In genomic region chr16:65715631-65716030, GRCm38 (mm10) we compare ENCODE assay signal across 12 mouse cellular contexts.
A peak's percentile ranks its signal among the peaks of the same experiment; 100 is the strongest.
DNase-seq lines count a peak whose midpoint lies in the region; ATAC-seq and TF ChIP-seq lines count a peak whose summit lies in the region.
"Had no signal": no experiment of that assay in that cellular context is flagged by ENCODE, and none has a peak within 500 bp of the region (broad histone marks: within the 10 kb centered on the region; RNA-seq: fewer than 3 reads in every experiment).

No protein-coding gene starts in this region.

- H3K36me3 ChIP-seq in kidney, postnatal 0 days (ENCODE audit: insufficient read depth, low read length) = no peaks in the 10 kb centered on the region
- H3K36me3 ChIP-seq in neural tube, embryonic 14.5 days (ENCODE audit: control insufficient read depth, insufficient read depth, low read length) = no peaks in the 10 kb centered on the region
- H3K36me3 ChIP-seq in neural tube, embryonic 15.5 days = no peaks in the 10 kb centered on the region
- no peaks in the 10 kb centered on the region for H3K36me3 ChIP-seq in stomach, postnatal 0 days (ENCODE audit: control insufficient read depth, insufficient read depth, low read length)

- no peak overlapping the region for H3K4me2 ChIP-seq in kidney, postnatal 0 days (ENCODE audit: low read length)
- no peak overlapping the region for H3K4me2 ChIP-seq in neural tube, embryonic 14.5 days (ENCODE audit: low read depth, low read length)
- no peak overlapping the region for H3K4me2 ChIP-seq in neural tube, embryonic 15.5 days
- H3K4me2 ChIP-seq in stomach, postnatal 0 days (replicated peaks; ENCODE audit: low read depth) = no peak overlapping the region

- no peaks in the 10 kb centered on the region for H3K27me3 ChIP-seq in kidney, postnatal 0 days (ENCODE audit: insufficient read depth, low read length)
- H3K27me3 ChIP-seq in neural tube, embryonic 14.5 days (ENCODE audit: control insufficient read depth, insufficient read depth, low read length) = no peaks in the 10 kb centered on the region
- no peaks in the 10 kb centered on the region for H3K27me3 ChIP-seq in neural tube, embryonic 15.5 days (replicated peaks)
- H3K27me3 ChIP-seq in stomach, postnatal 0 days (ENCODE audit: control insufficient read depth, insufficient read depth, low read length) = no peaks in the 10 kb centered on the region

- H3K4me3 ChIP-seq in kidney, postnatal 0 days (replicated peaks; ENCODE audit: low read depth, low read length) = no peak overlapping the region
- no peak overlapping the region for H3K4me3 ChIP-seq in neural tube, embryonic 14.5 days (ENCODE audit: low read depth, low read length)
- H3K4me3 ChIP-seq in neural tube, embryonic 15.5 days (replicated peaks) = no peak overlapping the region
- H3K4me3 ChIP-seq in stomach, postnatal 0 days (ENCODE audit: low read depth, low read length) = no peak overlapping the region

- no peaks in the 10 kb centered on the region for H3K9me3 ChIP-seq in kidney, postnatal 0 days (replicated peaks; ENCODE audit: low read length)
- no peaks in the 10 kb centered on the region for H3K9me3 ChIP-seq in neural tube, embryonic 14.5 days (ENCODE audit: control insufficient read depth, low read length)
- no peaks in the 10 kb centered on the region for H3K9me3 ChIP-seq in neural tube, embryonic 15.5 days (replicated peaks)
- H3K9me3 ChIP-seq in stomach, postnatal 0 days (ENCODE audit: control insufficient read depth, low read length) = no peaks in the 10 kb centered on the region

- no peak for TF ChIP-seq EP300 in stomach, postnatal 0 days (optimal IDR thresholded peaks at IDR 0.05)

- DNase-seq in embryo, embryonic 11 days = peak; percentile 14
- DNase-seq in embryo, embryonic 9.5 days (ENCODE audit: extremely low spot score) = no peak
- peak; percentile 33 for DNase-seq in kidney, postnatal 0 days (ENCODE audit: low spot score)
- no peak for DNase-seq in kidney, adult 11 months
- no peak for DNase-seq in stomach, postnatal 0 days (ENCODE audit: low spot score)
- DNase-seq in adrenal gland, postnatal 36 days = no peak
- DNase-seq: B cell, adult 2 months; heart, adult 18-20 months; kidney, postnatal 10 days; thymus, adult 2 months had no signal

- ATAC-seq in kidney, postnatal 0 days (replicated peaks; ENCODE audit: low FRiP score, low read depth) = no peak
- peak; percentile 24; the same call in 1 of the 2 replicates for ATAC-seq in neural tube, embryonic 14.5 days (ENCODE audit: low read depth)
- no peak; the same call in 1 of the 2 replicates for ATAC-seq in neural tube, embryonic 15.5 days (ENCODE audit: low FRiP score)
- ATAC-seq in stomach, postnatal 0 days (ENCODE audit: low FRiP score, low TSS enrichment) = no peak

- H3K9ac ChIP-seq in kidney, postnatal 0 days (ENCODE audit: low read depth, low read length) = no peak overlapping the region
- no peak overlapping the region for H3K9ac ChIP-seq in neural tube, embryonic 14.5 days (replicated peaks; ENCODE audit: low read depth, low read length)
- H3K9ac ChIP-seq in neural tube, embryonic 15.5 days (replicated peaks) = no peak overlapping the region
- H3K9ac ChIP-seq in stomach, postnatal 0 days (ENCODE audit: low read length) = no peak overlapping the region

- TF ChIP-seq CTCF in kidney, postnatal 0 days (IDR thresholded peaks at IDR 0.05; ENCODE audit: low read depth) = peak; percentile 61
- TF ChIP-seq CTCF in stomach, postnatal 0 days (IDR thresholded peaks at IDR 0.05; ENCODE audit: low read depth) = peak; percentile 67

- H3K27ac ChIP-seq in kidney, postnatal 0 days = no peak overlapping the region
- no peak overlapping the region for H3K27ac ChIP-seq in neural tube, embryonic 14.5 days (ENCODE audit: low read depth, low read length)
- no peak overlapping the region for H3K27ac ChIP-seq in neural tube, embryonic 15.5 days (replicated peaks)
- H3K27ac ChIP-seq in stomach, postnatal 0 days (replicated peaks) = no peak overlapping the region

- no peaks in the 10 kb centered on the region for H3K4me1 ChIP-seq in kidney, postnatal 0 days (replicated peaks; ENCODE audit: insufficient read depth, low read length)
- H3K4me1 ChIP-seq in neural tube, embryonic 14.5 days (ENCODE audit: control insufficient read depth, insufficient read depth, low read length) = no peaks in the 10 kb centered on the region
- no peaks in the 10 kb centered on the region for H3K4me1 ChIP-seq in neural tube, embryonic 15.5 days
- no peaks in the 10 kb centered on the region for H3K4me1 ChIP-seq in stomach, postnatal 0 days (replicated peaks; ENCODE audit: control insufficient read depth, insufficient read depth)

Comparison
In these comparisons a context has a peak if more than half of its experiments do, and no peak if none do; other contexts are left out.
1. DNase-seq: peak in embryo, embryonic 11 days (single experiment) and kidney, postnatal 0 days (single experiment); none in embryo, embryonic 9.5 days (single experiment), kidney, adult 11 months (single experiment), stomach, postnatal 0 days (single experiment) and adrenal gland, postnatal 36 days (0 of 2).